ENCODE assay signal across 21 mouse cellular contexts in the genomic region with DNA sequence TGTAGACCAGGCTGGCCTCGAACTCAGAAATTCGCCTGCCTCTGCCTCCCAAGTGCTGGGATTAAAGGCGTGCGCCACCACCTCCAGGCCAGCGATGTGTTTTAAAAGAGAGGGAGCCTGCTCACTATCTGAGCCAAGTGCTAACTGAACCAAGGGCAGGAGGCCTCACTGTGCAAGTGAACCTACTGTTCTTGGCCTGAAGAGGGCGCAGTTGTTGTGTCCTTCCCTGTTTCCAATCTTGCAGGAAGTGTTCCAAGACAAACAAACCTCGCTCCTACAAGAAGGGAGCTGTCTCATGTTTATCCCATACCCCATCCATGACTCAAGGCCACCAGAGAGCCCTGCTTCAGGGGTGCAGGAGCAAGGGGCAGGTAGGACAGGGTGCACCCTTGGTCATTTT. TPM values are rescaled to one million over a fixed set of nuclear protein-coding genes. Genes with fewer than 3 reads are reported as not detected.
DNase-seq lines count a peak whose midpoint lies in the region; ATAC-seq and TF ChIP-seq lines count a peak whose summit lies in the region.
"Not testable (repeated sequence)": the region's sequence is repeated elsewhere in the genome, so short reads cannot be mapped to it uniquely, and the experiment has no call there.
"Had no signal": no experiment of that assay in that cellular context is flagged by ENCODE, and none has a peak within 500 bp of the region (broad histone marks: within the 10 kb centered on the region; RNA-seq: fewer than 3 reads in every experiment).

No protein-coding gene starts in this region.

- not testable (repeated sequence) for H3K79me2 ChIP-seq in heart, adult 2 months (replicated peaks; ENCODE audit: control insufficient read depth, insufficient read depth, low read length)

- intact Hi-C loops in heart, adult 2 months (cut with DNase I): not testable (repeated sequence)

- TF ChIP-seq CTCF in heart, adult 2 months (IDR thresholded peaks at IDR 0.05): peak; percentile 33
- peak; percentile 50 for TF ChIP-seq CTCF in kidney, adult 2 months (conservative IDR thresholded peaks at IDR 0.05; ENCODE audit: insufficient read depth, insufficient read length, low read depth, low read length)
- TF ChIP-seq CTCF in lung, embryonic 14.5 days (IDR thresholded peaks at IDR 0.05; ENCODE audit: low read depth): peak; percentile 33; the same call in 1 of the 2 replicates

- TF ChIP-seq EP300 in heart, adult 2 months (IDR thresholded peaks at IDR 0.05; ENCODE audit: insufficient read depth, low read depth, low read length): not testable (repeated sequence)

- H3K27me3 ChIP-seq in heart, adult 2 months (ENCODE audit: control insufficient read depth, insufficient read depth, low read length); kidney, adult 2 months (replicated peaks; ENCODE audit: control insufficient read depth, insufficient read depth, low read length); lung, embryonic 14.5 days (ENCODE audit: insufficient read depth, low read length): not testable (repeated sequence)

- not testable (repeated sequence) for H3K4me2 ChIP-seq in lung, embryonic 14.5 days

- DNase-seq in CD4-positive, CD25-positive, alpha-beta regulatory T cell, adult 2 months (ENCODE audit: low read depth, low spot score): peak; percentile 38
- peak; percentile 40 for DNase-seq in adrenal gland, postnatal 14 days
- peak; percentile 15 for DNase-seq in embryo, embryonic 10.5 days (ENCODE audit: low spot score)
- DNase-seq in heart, adult 2 months; kidney, adult 2 months: not testable (repeated sequence)
- peak; percentile 21 for DNase-seq in lung, embryonic 14.5 days
- DNase-seq in retina, postnatal 1 day: peak; percentile 43

- not testable (repeated sequence) for H3K36me3 ChIP-seq in heart, adult 2 months (ENCODE audit: control insufficient read depth, insufficient read depth, low read length); kidney, adult 2 months (ENCODE audit: control insufficient read depth, insufficient read depth, low read length); lung, embryonic 14.5 days (ENCODE audit: insufficient read depth)

- H3K27ac ChIP-seq in heart, adult 2 months; kidney, adult 2 months (ENCODE audit: insufficient read depth, low read depth, low read length); lung, embryonic 14.5 days (ENCODE audit: low read depth): not testable (repeated sequence)

- H3K9me3 ChIP-seq in lung, embryonic 14.5 days (ENCODE audit: low read depth, low read length): not testable (repeated sequence)

- 59% methylated on average over 7 of the region's 7 CpGs for WGBS in heart, adult 2 months
- 67% methylated on average over 7 of the region's 7 CpGs for WGBS in kidney, adult 2 months
- WGBS in lung, embryonic 14.5 days: 68% methylated on average over 7 of the region's 7 CpGs

- not testable (repeated sequence) for H3K4me1 ChIP-seq in heart, adult 2 months (ENCODE audit: control insufficient read depth, insufficient read depth, low read length); kidney, adult 2 months (ENCODE audit: control insufficient read depth, insufficient read depth, low read length); lung, embryonic 14.5 days (ENCODE audit: insufficient read depth)

- TF ChIP-seq POLR2A in heart, adult 2 months (IDR thresholded peaks at IDR 0.05; ENCODE audit: insufficient read depth, low read depth, low read length); kidney, adult 2 months (IDR thresholded peaks at IDR 0.05; ENCODE audit: low read depth, low read length): not testable (repeated sequence)

- ATAC-seq in lung, embryonic 14.5 days (ENCODE audit: insufficient read depth): not testable (repeated sequence)

- not testable (repeated sequence) for H3K9ac ChIP-seq in heart, adult 2 months (ENCODE audit: low read depth, low read length); lung, embryonic 14.5 days

- H3K4me3 ChIP-seq in heart, adult 2 months; kidney, adult 2 months (ENCODE audit: insufficient read depth, low read depth, low read length); lung, embryonic 14.5 days (ENCODE audit: low read depth, low read length): not testable (repeated sequence)

RNA-seq across cellular contexts. Expression of a gene that starts 24.4 kb away (rescaled TPM):
- total RNA-seq in adrenal gland, postnatal 14 days (2021): not detected in 2 replicates
- total RNA-seq in heart, adult 2 months (2021): not detected
- polyA plus RNA-seq in heart, adult 2 months (2012; rRNA removed): not detected in 2 replicates
- polyA plus RNA-seq in kidney, adult 2 months (2012; rRNA removed): not detected in 2 replicates
- polyA plus RNA-seq in lung, embryonic 14.5 days (2014; fragmentation: Nextera tagmentation; extraction: Ambion mirVana): not detected in 2 replicates
- total RNA-seq: G1E; heart, postnatal 36 days; layer of hippocampus, postnatal 25 days; left cerebral cortex, postnatal 25 days had no signal
- polyA plus RNA-seq: forebrain, embryonic 15.5 days; G1E; gonadal fat pad, adult 2 months; heart, embryonic 12.5 days; kidney, embryonic 14.5 days; large intestine, adult 2 months; limb, embryonic 15.5 days; lung, embryonic 15.5 days; midbrain, embryonic 16.5 days; neural tube, embryonic 11.5 days; stomach, embryonic 15.5 days had no signal
